Mouse (Mus musculus): ENCODE results near the gene Gpd2. TPM values are rescaled to one million over a fixed set of nuclear protein-coding genes. Genes with fewer than 3 reads are reported as not detected.

The Gpd2 gene
- total and polyA plus RNA-seq, 3 experiments, result 6.2 to 42.0 (median 33.3) TPM

GRCm38 (mm10) chr2:57232328-57232727 lies 5.1 kb upstream of the Gpd2 start:
- no peaks in the 10 kb centered on the region for H3K9me3 ChIP-seq (replicated peaks)
- DNase-seq (ENCODE audit: low spot score) (no peak), ATAC-seq (ENCODE audit: extremely low read depth, insufficient number of reproducible peaks, low FRiP score, poor library complexity, severe bottlenecking) (no peak)
- H3K4me1 ChIP-seq (ENCODE audit: insufficient read depth, low read depth, low read length), result peaks cover 25% of the 10 kb centered on the region
- H3K4me3 ChIP-seq (ENCODE audit: low read depth, low read length), result no peak overlapping the region
- H3K36me3 ChIP-seq (replicated peaks), result no peaks in the 10 kb centered on the region
- no peaks in the 10 kb centered on the region for H3K27me3 ChIP-seq (ENCODE audit: insufficient read depth, low read length)
- TF ChIP-seq GATA1 (IDR thresholded peaks at IDR 0.05; ENCODE audit: borderline replicate concordance, low read length) (no peak), TAL1 (conservative IDR thresholded peaks at IDR 0.05; ENCODE audit: low read depth, low read length) (no peak), CTCF (IDR thresholded peaks at IDR 0.05; ENCODE audit: low read depth, low read length) (no peak), POLR2AphosphoS5 (IDR thresholded peaks at IDR 0.05; ENCODE audit: insufficient replicate concordance, low read depth, low read length) (no peak), GATA2 (IDR thresholded peaks at IDR 0.05; ENCODE audit: borderline replicate concordance, low read depth, low read length) (no peak)

GRCm38 (mm10) chr2:57236246-57236645 lies 1.2 kb upstream of the Gpd2 start:
- H3K9me3 ChIP-seq (replicated peaks), result no peaks in the 10 kb centered on the region
- ATAC-seq (ENCODE audit: extremely low read depth, insufficient number of reproducible peaks, low FRiP score, poor library complexity, severe bottlenecking) (no peak), DNase-seq (ENCODE audit: low spot score) (no peak)
- peaks cover 2% of the 10 kb centered on the region for H3K36me3 ChIP-seq (replicated peaks)
- no peaks in the 10 kb centered on the region for H3K27me3 ChIP-seq (ENCODE audit: insufficient read depth, low read length)
- peaks cover 49% of the 10 kb centered on the region for H3K4me1 ChIP-seq (ENCODE audit: insufficient read depth, low read depth, low read length)
- no peak overlapping the region for H3K4me3 ChIP-seq (ENCODE audit: low read depth, low read length)
- TF ChIP-seq GATA2 (IDR thresholded peaks at IDR 0.05; ENCODE audit: borderline replicate concordance, low read depth, low read length) (no peak), GATA1 (IDR thresholded peaks at IDR 0.05; ENCODE audit: borderline replicate concordance, low read length) (no peak), POLR2AphosphoS5 (IDR thresholded peaks at IDR 0.05; ENCODE audit: insufficient replicate concordance, low read depth, low read length) (no peak), CTCF (IDR thresholded peaks at IDR 0.05; ENCODE audit: low read depth, low read length) (no peak), TAL1 (conservative IDR thresholded peaks at IDR 0.05; ENCODE audit: low read depth, low read length) (no peak)

GRCm38 (mm10) chr2:57237026-57237425 lies 409 bp upstream of the Gpd2 start:
- peaks cover 49% of the 10 kb centered on the region for H3K4me1 ChIP-seq (ENCODE audit: insufficient read depth, low read depth, low read length)

GRCm38 (mm10) chr2:57237920-57238613 lies 632 bp downstream of the Gpd2 start:
- DNase-seq (ENCODE audit: low spot score) (peak; percentile 94), ATAC-seq (ENCODE audit: extremely low read depth, insufficient number of reproducible peaks, low FRiP score, poor library complexity, severe bottlenecking) (peak; percentile 71)
- Histone ChIP-seq H3K36me3 (replicated peaks) (peaks cover 4% of the 10 kb centered on the region), H3K4me1 (ENCODE audit: insufficient read depth, low read depth, low read length) (peaks cover 46% of the 10 kb centered on the region), H3K9me3 (replicated peaks) (no peaks in the 10 kb centered on the region), H3K27me3 (ENCODE audit: insufficient read depth, low read length) (no peaks in the 10 kb centered on the region), H3K4me3 (ENCODE audit: low read depth, low read length) (peak overlapping the region; percentile 93)
- TF ChIP-seq POLR2AphosphoS5 (IDR thresholded peaks at IDR 0.05; ENCODE audit: insufficient replicate concordance, low read depth, low read length), result 0 out of 2 replicates have a peak, but pooled peaks have one; percentile 38
- TF ChIP-seq CTCF (IDR thresholded peaks at IDR 0.05; ENCODE audit: low read depth, low read length), result no peak

More at GRCm38 (mm10) chr2:57237026-57237425, 409 bp upstream of the Gpd2 start:
- H3K27me3 ChIP-seq (ENCODE audit: insufficient read depth, low read length), result no peaks in the 10 kb centered on the region
- ATAC-seq (ENCODE audit: extremely low read depth, insufficient number of reproducible peaks, low FRiP score, poor library complexity, severe bottlenecking), result no peak
- H3K9me3 ChIP-seq (replicated peaks), result no peaks in the 10 kb centered on the region
- H3K4me3 ChIP-seq (ENCODE audit: low read depth, low read length), result peak overlapping the region; percentile 93; the same call in 1 of the 2 replicates
- DNase-seq (ENCODE audit: low spot score), result no peak
- peaks cover 2% of the 10 kb centered on the region for H3K36me3 ChIP-seq (replicated peaks)
- TF ChIP-seq CTCF (IDR thresholded peaks at IDR 0.05; ENCODE audit: low read depth, low read length) (no peak), GATA2 (IDR thresholded peaks at IDR 0.05; ENCODE audit: borderline replicate concordance, low read depth, low read length) (no peak), GATA1 (IDR thresholded peaks at IDR 0.05; ENCODE audit: borderline replicate concordance, low read length) (no peak), POLR2AphosphoS5 (IDR thresholded peaks at IDR 0.05; ENCODE audit: insufficient replicate concordance, low read depth, low read length) (no peak), TAL1 (conservative IDR thresholded peaks at IDR 0.05; ENCODE audit: low read depth, low read length) (no peak)

GRCm38 (mm10) chr2:57238614-57239165 lies 1.3 kb downstream of the Gpd2 start:
- Histone ChIP-seq H3K4me3 (ENCODE audit: low read depth, low read length) (peak overlapping the region; percentile 93), H3K4me1 (ENCODE audit: insufficient read depth, low read depth, low read length) (peaks cover 42% of the 10 kb centered on the region), H3K36me3 (replicated peaks) (peaks cover 4% of the 10 kb centered on the region), H3K27me3 (ENCODE audit: insufficient read depth, low read length) (no peaks in the 10 kb centered on the region), H3K9me3 (replicated peaks) (no peaks in the 10 kb centered on the region)
- peak; percentile 40 for ATAC-seq (ENCODE audit: extremely low read depth, insufficient number of reproducible peaks, low FRiP score, poor library complexity, severe bottlenecking)
- DNase-seq (ENCODE audit: low spot score), result peak; percentile 32
- no peak for TF ChIP-seq GATA1 (IDR thresholded peaks at IDR 0.05; ENCODE audit: borderline replicate concordance, low read length)
- TF ChIP-seq POLR2AphosphoS5 (IDR thresholded peaks at IDR 0.05; ENCODE audit: insufficient replicate concordance, low read depth, low read length), result no peak
- no peak for TF ChIP-seq TAL1 (conservative IDR thresholded peaks at IDR 0.05; ENCODE audit: low read depth, low read length)
- TF ChIP-seq GATA2 (IDR thresholded peaks at IDR 0.05; ENCODE audit: borderline replicate concordance, low read depth, low read length), result no peak
- TF ChIP-seq CTCF (IDR thresholded peaks at IDR 0.05; ENCODE audit: low read depth, low read length), result no peak

- Histone ChIP-seq H3K27me3 (ENCODE audit: insufficient read depth, low read length) (no peaks in the 10 kb centered on the region), H3K9me3 (replicated peaks) (no peaks in the 10 kb centered on the region), H3K4me1 (ENCODE audit: insufficient read depth, low read depth, low read length) (peaks cover 42% of the 10 kb centered on the region), H3K36me3 (replicated peaks) (peaks cover 7% of the 10 kb centered on the region), H3K4me3 (ENCODE audit: low read depth, low read length) (peak overlapping the region; percentile 93; the same call in 1 of the 2 replicates)
- no peak for DNase-seq (ENCODE audit: low spot score)
- TF ChIP-seq GATA2 (IDR thresholded peaks at IDR 0.05; ENCODE audit: borderline replicate concordance, low read depth, low read length) (no peak), POLR2AphosphoS5 (IDR thresholded peaks at IDR 0.05; ENCODE audit: insufficient replicate concordance, low read depth, low read length) (no peak), TAL1 (conservative IDR thresholded peaks at IDR 0.05; ENCODE audit: low read depth, low read length) (no peak), GATA1 (IDR thresholded peaks at IDR 0.05; ENCODE audit: borderline replicate concordance, low read length) (no peak), CTCF (IDR thresholded peaks at IDR 0.05; ENCODE audit: low read depth, low read length) (no peak)
- no peak for ATAC-seq (ENCODE audit: extremely low read depth, insufficient number of reproducible peaks, low FRiP score, poor library complexity, severe bottlenecking)
Observed at GRCm38 (mm10) chr2:57239356-57239755, 1.9 kb downstream of the Gpd2 start.

Measured in G1E (cell line).